Mouse (Mus musculus) spleen, embryonic (tissue): ENCODE measurements around the gene Atp5h.

Source experiments
- CTCF ChIA-PET: fragments of 350-600 bp; sonication (Branson Sonifier 250); formaldehyde crosslinking; loops from one replicate; lab custom pipeline; 2022; lab: Charles Lee

Gene Atp5h

DNA sequence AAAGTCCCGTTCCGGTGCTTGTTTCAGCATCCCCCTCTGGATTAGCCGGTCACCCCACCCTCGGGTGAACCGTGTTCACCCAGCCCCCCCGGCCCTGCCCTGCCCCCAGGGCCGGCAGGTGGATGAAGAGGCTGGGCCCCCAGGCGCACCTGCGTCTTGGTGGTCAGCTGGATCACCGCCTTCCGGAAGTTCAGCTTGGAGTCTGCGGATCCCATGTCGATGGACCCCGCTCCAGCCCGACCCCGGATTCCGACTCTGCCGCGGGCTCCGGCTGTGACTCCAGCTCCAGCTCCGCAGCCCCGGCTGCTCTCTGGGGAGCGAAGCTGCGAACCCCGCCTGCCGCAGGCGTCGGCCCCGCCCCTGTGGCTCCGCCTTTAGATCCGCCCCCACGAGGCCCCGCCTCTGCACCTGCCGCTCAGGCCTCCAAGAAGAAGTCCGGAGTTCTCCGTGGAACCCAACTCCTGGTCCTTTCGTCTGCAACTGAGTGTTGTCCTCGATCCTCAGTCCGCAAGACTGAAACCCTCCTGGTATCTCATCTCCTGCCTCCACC, 52.3 kb downstream of the Atp5h start, which contains the start of gene Hid1:
Hid1 (minus strand) TSS at position 362 of the 550 bp plus-strand sequence.
- CTCF ChIA-PET, result interaction anchor here (0.7 kb wide), 1 partner anchor 237 kb away, joined by 16 read pairs; no protein-coding TSS in a partner anchor

DNA sequence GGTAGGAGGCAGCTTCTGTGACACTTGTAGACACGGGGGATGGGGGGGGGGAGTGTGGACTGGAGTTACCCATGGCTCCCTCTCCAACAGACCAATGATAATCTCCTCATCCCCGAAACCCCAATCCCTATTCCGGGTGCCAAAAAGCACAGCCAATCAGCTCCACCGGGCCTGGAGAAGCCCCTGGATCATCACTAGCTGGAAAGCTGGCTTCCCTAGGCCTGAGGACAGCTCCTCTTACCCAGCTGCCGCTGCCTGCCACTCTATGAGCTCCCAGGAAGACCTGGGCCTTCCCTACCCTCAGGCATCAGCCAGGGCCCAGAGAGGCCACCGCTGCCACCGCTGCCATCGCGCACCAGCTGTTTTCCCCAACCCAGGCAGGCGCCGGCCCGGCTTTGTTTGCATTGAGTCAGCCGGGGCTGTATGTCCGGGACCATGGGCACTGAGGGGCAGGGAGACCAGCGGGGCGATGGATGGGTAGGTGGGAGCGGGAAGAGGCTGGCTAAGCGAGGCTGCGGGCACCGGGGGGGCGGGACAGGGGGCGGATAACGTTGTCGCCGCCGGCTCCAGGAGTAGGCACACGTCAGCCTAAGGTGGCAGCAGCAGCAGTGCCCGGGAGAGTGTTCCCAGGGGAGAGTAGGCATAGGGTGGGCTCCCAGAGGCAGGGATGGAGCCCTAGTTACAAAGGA, 52.9 kb downstream of the Atp5h start:
- CTCF ChIA-PET, result interaction anchor here (0.6 to 1.1 kb wide), 3 partner anchors 9 to 648 kb away, joined by 3 to 4 read pairs (median 3); no protein-coding TSS in a partner anchor

DNA sequence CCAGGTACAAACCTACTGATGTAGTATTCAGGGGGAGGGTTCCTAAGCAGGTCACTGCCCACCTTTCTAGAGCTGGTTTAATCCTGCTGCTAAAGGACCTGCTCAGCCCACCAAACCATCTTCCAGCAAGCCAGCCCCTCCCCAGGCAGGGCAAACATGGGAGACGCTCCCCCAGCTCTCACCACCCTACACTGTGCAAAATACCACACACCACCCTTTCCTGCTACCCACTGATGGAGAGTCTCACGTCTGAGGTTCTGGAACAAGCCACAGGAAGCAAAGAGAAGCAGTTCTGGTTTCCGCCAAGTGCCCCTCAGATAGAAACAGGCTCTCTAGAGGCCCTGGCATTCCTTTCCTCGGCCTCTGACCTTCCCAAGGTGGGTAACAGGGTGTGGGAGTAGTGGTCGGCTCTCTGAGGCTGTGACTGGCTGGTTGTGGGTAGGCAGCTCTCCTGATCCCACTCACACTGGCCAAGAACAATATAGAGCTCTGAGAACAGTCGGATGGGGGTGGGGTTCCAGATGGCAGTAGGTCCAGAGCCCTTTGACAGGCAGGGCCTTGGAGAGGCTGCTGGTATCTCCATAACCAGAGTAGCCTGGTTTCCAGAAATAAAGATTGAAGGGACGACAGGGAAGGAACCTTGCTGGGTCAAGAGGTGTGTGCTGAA, 53.6 kb downstream of the Atp5h start:
- CTCF ChIA-PET, result interaction anchor here (0.6 to 1.1 kb wide), 2 partner anchors 8 to 13 kb away, joined by 3 to 4 read pairs; no protein-coding TSS in a partner anchor
